Mouse (Mus musculus) limb, embryonic 11.5 days (tissue): Measurements from ENCODE around the gene Hivep3. TPM values are rescaled to one million over a fixed set of nuclear protein-coding genes. Genes with fewer than 3 reads are reported as not detected.

Experiments used
- ATAC-seq: fragments of 200-750 bp; cut with Nextera tagmentation; 2 replicates; pipeline ENCODE4 v1.8.0; 2017; ENCODE audit warnings: low read depth; ENCODE audit not compliant: insufficient number of reproducible peaks, low FRiP score, low TSS enrichment
- DNase-seq: peaks from one replicate; pipeline ENCODE4 v3.0.0-alpha.2; 2015; ENCODE audit warnings: low spot score
- H3K27ac ChIP-seq: fragments of 300-500 bp; sonication (generic); replicated peaks from 2 replicates; pipeline ENCODE4 v1.5.1; 2014; ENCODE audit warnings: low read depth, mild to moderate bottlenecking, low read length
- H3K27me3 ChIP-seq: fragments of 300-500 bp; sonication (generic); 2 replicates; pipeline ENCODE4 v1.6.1; 2014; ENCODE audit warnings: mild to moderate bottlenecking, low read length, mixed read lengths; ENCODE audit not compliant: control insufficient read depth, insufficient read depth
- H3K36me3 ChIP-seq: fragments of 300-500 bp; sonication (generic); 2 replicates; pipeline ENCODE4 v1.6.1; 2014; ENCODE audit warnings: mild to moderate bottlenecking, low read length, moderate library complexity, mixed read lengths; ENCODE audit not compliant: control insufficient read depth, insufficient read depth
- H3K4me1 ChIP-seq: fragments of 300-500 bp; sonication (generic); 2 replicates; pipeline ENCODE4 v1.6.1; 2014; ENCODE audit warnings: low read length, mixed read lengths; ENCODE audit not compliant: control insufficient read depth, insufficient read depth
- H3K4me2 ChIP-seq: fragments of 300-500 bp; sonication (generic); 2 replicates; pipeline ENCODE4 v1.6.1; 2014; ENCODE audit warnings: low read depth, mild to moderate bottlenecking, moderate library complexity; ENCODE audit not compliant: severe bottlenecking
- H3K4me3 ChIP-seq: fragments of 300-500 bp; sonication (generic); 2 replicates; pipeline ENCODE4 v1.5.1; 2014; ENCODE audit warnings: low read depth, low read length
- H3K9ac ChIP-seq: fragments of 300-500 bp; sonication (generic); 2 replicates; pipeline ENCODE4 v1.6.1; 2014; ENCODE audit warnings: mild to moderate bottlenecking, low read length
- H3K9me3 ChIP-seq: fragments of 300-500 bp; sonication (generic); 2 replicates; pipeline ENCODE4 v1.6.1; 2016; ENCODE audit warnings: low read length; ENCODE audit not compliant: control insufficient read depth
- WGBS: fragments of 180-500 bp; shearing (Covaris S2); extraction: QIAGEN DNeasy Blood & Tissue Kit; methylation state at CpG from one replicate; pipeline ENCODE4 v1.1.7; 2014; 5-methylcytosine and 5-hydroxymethylcytosine counted together
- polyA plus RNA-seq: library from polyadenylated mRNA; unstranded; fragments of >200 nt; fragmentation: Nextera tagmentation; extraction: Ambion mirVana; gene quantifications from 2 replicates; pipeline ENCODE4 v1.2.1, GENCODE M21; 2014

The Hivep3 gene
- polyA plus RNA-seq, 1 experiment from 2014 or later, result 0.55 TPM

- WGBS, result 77% methylated on average over 9 of the region's 9 CpGs
These were observed 56.0 kb downstream of the Hivep3 start for GRCm38 (mm10) chr4:119789495-119790148.

GRCm38 (mm10) chr4:119798891-119799290 is 65.3 kb downstream of the Hivep3 start:
- 77% methylated on average over 3 of the region's 3 CpGs for WGBS
- Histone ChIP-seq H3K4me2 (no peak overlapping the region), H3K36me3 (no peaks in the 10 kb centered on the region), H3K27me3 (no peaks in the 10 kb centered on the region), H3K9ac (no peak overlapping the region), H3K9me3 (no peaks in the 10 kb centered on the region), H3K27ac (no peak overlapping the region), H3K4me3 (no peak overlapping the region), H3K4me1 (no peaks in the 10 kb centered on the region)
- no peak for ATAC-seq
- no peak for DNase-seq

More at GRCm38 (mm10) chr4:119789495-119790148, 56.0 kb downstream of the Hivep3 start:
- Histone ChIP-seq H3K4me2 (no peak overlapping the region), H3K4me3 (no peak overlapping the region), H3K27ac (no peak overlapping the region), H3K27me3 (no peaks in the 10 kb centered on the region), H3K9ac (no peak overlapping the region), H3K9me3 (no peaks in the 10 kb centered on the region), H3K36me3 (no peaks in the 10 kb centered on the region), H3K4me1 (no peaks in the 10 kb centered on the region)
- DNase-seq (no peak), ATAC-seq (no peak)

- 73% methylated on average over 2 of the region's 2 CpGs for WGBS
- Histone ChIP-seq H3K27ac (no peak overlapping the region), H3K36me3 (no peaks in the 10 kb centered on the region), H3K4me2 (no peak overlapping the region), H3K9me3 (no peaks in the 10 kb centered on the region), H3K27me3 (no peaks in the 10 kb centered on the region), H3K4me1 (no peaks in the 10 kb centered on the region), H3K9ac (no peak overlapping the region), H3K4me3 (no peak overlapping the region)
- peak; percentile 14 for DNase-seq
- no peak for ATAC-seq
These were observed 73.0 kb downstream of the Hivep3 start for GRCm38 (mm10) chr4:119806556-119806955.

- no peak for DNase-seq
- H3K9ac ChIP-seq, result no peak overlapping the region
- no peaks in the 10 kb centered on the region for H3K9me3 ChIP-seq
- no peak overlapping the region for H3K27ac ChIP-seq
- H3K4me2 ChIP-seq, result no peak overlapping the region
- H3K4me3 ChIP-seq, result no peak overlapping the region
- no peaks in the 10 kb centered on the region for H3K36me3 ChIP-seq
- H3K27me3 ChIP-seq, result no peaks in the 10 kb centered on the region
- no peaks in the 10 kb centered on the region for H3K4me1 ChIP-seq
- 63% methylated on average over 2 of the region's 2 CpGs for WGBS
- ATAC-seq, result no peak
These were observed 73.8 kb downstream of the Hivep3 start for GRCm38 (mm10) chr4:119807359-119807758.

GRCm38 (mm10) chr4:119809245-119809644 is 75.7 kb downstream of the Hivep3 start:
- Histone ChIP-seq H3K4me3 (no peak overlapping the region), H3K27ac (no peak overlapping the region)
- ATAC-seq, result no peak

GRCm38 (mm10) chr4:119812775-119813174 is 79.2 kb downstream of the Hivep3 start:
- H3K27ac ChIP-seq, result no peak overlapping the region
- H3K4me2 ChIP-seq, result no peak overlapping the region
- ATAC-seq (no peak), DNase-seq (no peak)
- no peaks in the 10 kb centered on the region for H3K9me3 ChIP-seq
- no peak overlapping the region for H3K9ac ChIP-seq
- H3K36me3 ChIP-seq, result no peaks in the 10 kb centered on the region
- H3K4me3 ChIP-seq, result no peak overlapping the region
- WGBS, result 7% methylated on average over 2 of the region's 2 CpGs
- H3K4me1 ChIP-seq, result 0 out of 2 replicates have a peak, but pooled peaks cover 3% of the 10 kb centered on the region
- H3K27me3 ChIP-seq, result peaks cover 26% of the 10 kb centered on the region

More at GRCm38 (mm10) chr4:119809245-119809644, 75.7 kb downstream of the Hivep3 start:
- 35% methylated on average over 5 of the region's 5 CpGs for WGBS
- no peaks in the 10 kb centered on the region for H3K4me1 ChIP-seq
- H3K9me3 ChIP-seq, result no peaks in the 10 kb centered on the region
- no peak overlapping the region for H3K9ac ChIP-seq
- no peak overlapping the region for H3K4me2 ChIP-seq
- no peaks in the 10 kb centered on the region for H3K36me3 ChIP-seq
- peaks cover 10% of the 10 kb centered on the region for H3K27me3 ChIP-seq
- DNase-seq, result peak; percentile 26

- Histone ChIP-seq H3K9me3 (no peaks in the 10 kb centered on the region), H3K27ac (no peak overlapping the region), H3K36me3 (no peaks in the 10 kb centered on the region), H3K27me3 (peaks cover 26% of the 10 kb centered on the region), H3K4me3 (no peak overlapping the region), H3K9ac (no peak overlapping the region), H3K4me2 (no peak overlapping the region), H3K4me1 (0 out of 2 replicates have a peak, but pooled peaks cover 3% of the 10 kb centered on the region)
- ATAC-seq, result 0 out of 2 replicates have a peak, but pooled peaks have one; percentile 67
- DNase-seq, result no peak
- WGBS, result 14% methylated on average over 9 of the region's 12 CpGs
These were observed 80.1 kb downstream of the Hivep3 start for GRCm38 (mm10) chr4:119813500-119814184.

GRCm38 (mm10) chr4:119814185-119815132 is 80.9 kb downstream of the Hivep3 start:
- Histone ChIP-seq H3K27me3 (peaks cover 26% of the 10 kb centered on the region), H3K27ac (no peak overlapping the region), H3K9ac (peak overlapping the region; percentile 17; the same call in 1 of the 2 replicates), H3K4me2 (peak overlapping the region; percentile 71), H3K4me3 (peak overlapping the region; percentile 42), H3K36me3 (no peaks in the 10 kb centered on the region), H3K9me3 (no peaks in the 10 kb centered on the region), H3K4me1 (0 out of 2 replicates have a peak, but pooled peaks cover 3% of the 10 kb centered on the region)
- DNase-seq (peak; percentile 28), ATAC-seq (no peak)
- WGBS, result 4% methylated on average over 45 of the region's 47 CpGs
